Mouse (Mus musculus) embryonic fibroblast, embryonic 13.5 days (primary cell): ENCODE data around the gene Uhrf1. TPM values are rescaled to one million over a fixed set of nuclear protein-coding genes. Genes with fewer than 3 reads are reported as not detected.
A peak's percentile ranks its signal among the peaks of the same experiment; 100 is the strongest.

ENCODE experiments used
- H3K27ac ChIP-seq: 2 replicates; pipeline ENCODE4 v1.5.1; 2012; ENCODE audit warnings: low read length, control low read depth, inconsistent platforms; ENCODE audit not compliant: insufficient read depth
- H3K4me1 ChIP-seq: 2 replicates; pipeline ENCODE4 v1.6.1; 2011; ENCODE audit warnings: low read length; ENCODE audit not compliant: control insufficient read depth, insufficient read depth
- H3K4me3 ChIP-seq: 2 replicates; pipeline ENCODE4 v1.5.1; 2011; ENCODE audit warnings: mild to moderate bottlenecking, control low read depth, low read length; ENCODE audit not compliant: insufficient read depth
- CTCF ChIP-seq: IDR thresholded peaks from 2 replicates; pipeline ENCODE4 v1.5.1; 2011; ENCODE audit warnings: mild to moderate bottlenecking, control low read depth, low read length, moderate library complexity, borderline replicate concordance; ENCODE audit not compliant: insufficient read depth
- POLR2A ChIP-seq: IDR thresholded peaks from 2 replicates; pipeline ENCODE4 v1.6.1; 2011; ENCODE audit warnings: low read depth, mild to moderate bottlenecking, control low read depth, low read length, moderate library complexity
- polyA plus RNA-seq: library from polyadenylated mRNA; stranded (reverse); fragments of >200 nt; gene quantifications from 2 replicates; pipeline ENCODE4 v1.2.4, GENCODE M21; 2011; ENCODE audit warnings: low read depth; ENCODE audit not compliant: missing spikeins, insufficient read length

Gene Uhrf1
- polyA plus RNA-seq, 1 experiment, result 50.2 TPM

GRCm38 (mm10) chr17:56273986-56274385 is 29.1 kb upstream of the Uhrf1 start:
- H3K27ac ChIP-seq, result no peak overlapping the region
- no peak for TF ChIP-seq CTCF
- no peak overlapping the region for H3K4me3 ChIP-seq

GRCm38 (mm10) chr17:56275842-56276480 is 27.2 kb upstream of the Uhrf1 start:
- TF ChIP-seq POLR2A (no peak), CTCF (no peak)
- Histone ChIP-seq H3K27ac (peak overlapping the region; percentile 76), H3K4me1 (peaks cover 5% of the 10 kb centered on the region), H3K4me3 (peak overlapping the region; percentile 68)

More at GRCm38 (mm10) chr17:56273986-56274385, 29.1 kb upstream of the Uhrf1 start:
- H3K4me1 ChIP-seq, result peaks cover 5% of the 10 kb centered on the region

GRCm38 (mm10) chr17:56276643-56277566 is 26.2 kb upstream of the Uhrf1 start, which contains the start of gene Ticam1:
Gene Ticam1 (minus strand): TSS chr17:56276786.
- peaks cover 5% of the 10 kb centered on the region for H3K4me1 ChIP-seq
- TF ChIP-seq CTCF (no peak), POLR2A (peak; percentile 69)
- H3K4me3 ChIP-seq, result peak within 1 kb of the TSS; percentile 68
- H3K27ac ChIP-seq, result peak within 1 kb of the TSS; percentile 76

- Histone ChIP-seq H3K4me3 (no peak overlapping the region), H3K4me1 (peaks cover 5% of the 10 kb centered on the region), H3K27ac (peak overlapping the region; percentile 70)
- TF ChIP-seq POLR2A (no peak), CTCF (no peak)
Observed at GRCm38 (mm10) chr17:56277567-56277893, 25.6 kb upstream of the Uhrf1 start.

GRCm38 (mm10) chr17:56278340-56278739 is 24.8 kb upstream of the Uhrf1 start:
- Histone ChIP-seq H3K4me3 (no peak overlapping the region), H3K4me1 (peaks cover 5% of the 10 kb centered on the region), H3K27ac (peak overlapping the region; percentile 70; the same call in 1 of the 2 replicates)
- TF ChIP-seq CTCF, result no peak

GRCm38 (mm10) chr17:56279481-56280155 is 23.5 kb upstream of the Uhrf1 start:
- TF ChIP-seq POLR2A (no peak), CTCF (no peak)
- no peak overlapping the region for H3K4me3 ChIP-seq
- H3K4me1 ChIP-seq, result peaks cover 5% of the 10 kb centered on the region
- no peak overlapping the region for H3K27ac ChIP-seq

- H3K27ac ChIP-seq, result no peak overlapping the region
- TF ChIP-seq CTCF (no peak), POLR2A (no peak)
- H3K4me1 ChIP-seq, result peaks cover 5% of the 10 kb centered on the region
- no peak overlapping the region for H3K4me3 ChIP-seq
Observed at GRCm38 (mm10) chr17:56281193-56281592, 21.9 kb upstream of the Uhrf1 start.

GRCm38 (mm10) chr17:56282802-56283201 is 20.3 kb upstream of the Uhrf1 start:
- no peak for TF ChIP-seq POLR2A
- no peak for TF ChIP-seq CTCF
- H3K4me3 ChIP-seq, result no peak overlapping the region
- H3K4me1 ChIP-seq, result peaks cover 4% of the 10 kb centered on the region
- H3K27ac ChIP-seq, result no peak overlapping the region

- Histone ChIP-seq H3K4me1 (0 out of 2 replicates have a peak, but pooled peaks cover 3% of the 10 kb centered on the region), H3K4me3 (no peak overlapping the region), H3K27ac (no peak overlapping the region)
- TF ChIP-seq POLR2A, result no peak
- no peak for TF ChIP-seq CTCF
Observed at GRCm38 (mm10) chr17:56283316-56283715, 19.8 kb upstream of the Uhrf1 start.
